Mouse (Mus musculus) E14TG2a.4 (cell line): ENCODE results near the gene Stx8.

Experiments
- CTCF ChIP-seq: conservative IDR thresholded peaks from 2 replicates; pipeline ENCODE4 v1.5.1; 2014; ENCODE audit warnings: low read length
- POU5F1 ChIP-seq: IDR thresholded peaks from 2 replicates; pipeline ENCODE4 v1.6.1; 2014; ENCODE audit warnings: low read length, borderline replicate concordance

GRCm38 (mm10) chr11:67998905-67999304, 32.9 kb downstream of the Stx8 start:
- TF ChIP-seq CTCF (no peak), POU5F1 (no peak)
